Mouse (Mus musculus): ENCODE measurements at regions not wholly inside any gene's neighbourhood (a gene's known extent, or its start where the extent isn't known, plus 50 kb on each side); places are given as distances from the start of the nearest gene placed in this dataset.

- no peak for TF ChIP-seq GATA1 (IDR thresholded peaks at IDR 0.05; ENCODE audit: borderline replicate concordance, low read length)
- no peak for TF ChIP-seq FLI1 (IDR thresholded peaks at IDR 0.05; ENCODE audit: low read length)
Observed at GRCm38 (mm10) chr1:189575525-189576240, 112.2 kb downstream of the Cenpf start.

Measured in megakaryocyte, embryonic 14.5 days (primary cell).